Comparison of ENCODE assay signal across 29 mouse cellular contexts in the genomic region with DNA sequence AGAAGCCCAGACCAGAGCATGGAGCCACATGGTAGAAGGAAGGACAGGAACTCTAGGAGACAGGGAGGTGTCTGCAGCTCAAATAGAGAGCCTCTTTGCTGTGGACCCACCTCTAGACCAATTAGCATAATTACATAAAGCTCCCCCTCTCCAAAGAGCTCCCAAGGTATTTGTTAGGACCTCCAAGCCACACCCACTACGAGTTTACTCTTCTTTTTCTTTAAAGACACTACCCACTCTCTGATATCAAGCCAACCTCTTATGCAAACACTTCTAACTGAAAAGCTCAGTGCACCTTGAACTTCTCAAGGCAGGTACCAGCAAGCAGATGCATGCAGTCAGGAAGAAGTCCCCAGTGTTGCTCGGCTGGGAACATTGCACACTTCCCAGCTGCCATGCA. TPM values are rescaled to one million over a fixed set of nuclear protein-coding genes. Genes with fewer than 3 reads are reported as not detected.
DNase-seq lines count a peak whose midpoint lies in the region; ATAC-seq lines count a peak whose summit lies in the region.
"Had no signal": no experiment of that assay in that cellular context is flagged by ENCODE, and none has a peak within 500 bp of the region (broad histone marks: within the 10 kb centered on the region; RNA-seq: fewer than 3 reads in every experiment).

TSS of gene Ces1b (minus strand) at position 131 of the 400 bp plus-strand sequence.

- no peaks in the 10 kb centered on the region for H3K36me3 ChIP-seq in heart, embryonic 10.5 days
- no peaks in the 10 kb centered on the region for H3K36me3 ChIP-seq in stomach, embryonic 15.5 days
- H3K36me3 ChIP-seq: embryonic facial prominence, embryonic 10.5 days; embryonic facial prominence, embryonic 13.5 days; forebrain, embryonic 12.5 days; forebrain, embryonic 15.5 days; hindbrain, embryonic 12.5 days had no signal

- no peak within 1 kb of the TSS for H3K9ac ChIP-seq in stomach, embryonic 15.5 days
- H3K9ac ChIP-seq: embryonic facial prominence, embryonic 13.5 days; forebrain, embryonic 12.5 days; forebrain, embryonic 15.5 days; hindbrain, embryonic 12.5 days had no signal

- no peak within 1 kb of the TSS for H3K27ac ChIP-seq in heart, embryonic 10.5 days
- no peak within 1 kb of the TSS for H3K27ac ChIP-seq in stomach, embryonic 15.5 days
- H3K27ac ChIP-seq: embryonic facial prominence, embryonic 10.5 days; embryonic facial prominence, embryonic 13.5 days; forebrain, embryonic 12.5 days; forebrain, embryonic 15.5 days; heart, adult 2 months; hindbrain, embryonic 12.5 days had no signal

- DNase-seq in heart, adult 11 months: peak; percentile 30
- DNase-seq in heart, embryonic 10.5 days (ENCODE audit: low spot score): no peak
- peak; percentile 9 for DNase-seq in kidney, adult 9 months
- no peak for DNase-seq in kidney, postnatal 25 days
- peak; percentile 14 for DNase-seq in lung, postnatal 25 days (ENCODE audit: low spot score)
- no peak for DNase-seq in lung, postnatal 4 days
- no peak for DNase-seq in left cerebral cortex, adult 11 months (ENCODE audit: low spot score)
- DNase-seq: adrenal gland, adult 8-10 months; adrenal gland, postnatal 25 days; cerebellum, adult 11-12 months; cerebellum, adult 8-10 months; cerebellum, postnatal 10 days; cerebellum, postnatal 36 days; embryo, embryonic 11 days; gastrocnemius, postnatal 25 days; heart, adult 2 months had no signal

- no peaks in the 10 kb centered on the region for H3K9me3 ChIP-seq in heart, embryonic 10.5 days
- H3K9me3 ChIP-seq in stomach, embryonic 15.5 days: no peaks in the 10 kb centered on the region
- H3K9me3 ChIP-seq: embryonic facial prominence, embryonic 10.5 days; embryonic facial prominence, embryonic 13.5 days; forebrain, embryonic 12.5 days; forebrain, embryonic 15.5 days; hindbrain, embryonic 12.5 days had no signal

- no peak within 1 kb of the TSS for H3K4me2 ChIP-seq in stomach, embryonic 15.5 days
- H3K4me2 ChIP-seq: embryonic facial prominence, embryonic 13.5 days; forebrain, embryonic 12.5 days; forebrain, embryonic 15.5 days; heart, embryonic 11.5 days; hindbrain, embryonic 12.5 days had no signal

- ATAC-seq in stomach, embryonic 15.5 days (ENCODE audit: insufficient read depth, low FRiP score, low read depth): peak; percentile 72
- ATAC-seq: activated CD4-positive, CD25-positive, alpha-beta regulatory T cell, adult 4 months; forebrain, embryonic 15.5 days had no signal

- H3K4me1 ChIP-seq in heart, embryonic 10.5 days: no peaks in the 10 kb centered on the region
- no peaks in the 10 kb centered on the region for H3K4me1 ChIP-seq in stomach, embryonic 15.5 days
- H3K4me1 ChIP-seq: embryonic facial prominence, embryonic 10.5 days; embryonic facial prominence, embryonic 13.5 days; forebrain, embryonic 12.5 days; forebrain, embryonic 15.5 days; hindbrain, embryonic 12.5 days had no signal

- no peaks in the 10 kb centered on the region for H3K27me3 ChIP-seq in heart, embryonic 10.5 days (ENCODE audit: insufficient read depth, poor library complexity, severe bottlenecking)
- H3K27me3 ChIP-seq in stomach, embryonic 15.5 days (replicated peaks): no peaks in the 10 kb centered on the region
- H3K27me3 ChIP-seq: embryonic facial prominence, embryonic 13.5 days; forebrain, embryonic 12.5 days; forebrain, embryonic 15.5 days; hindbrain, embryonic 12.5 days had no signal

- no peak within 1 kb of the TSS for H3K4me3 ChIP-seq in heart, embryonic 10.5 days
- H3K4me3 ChIP-seq in stomach, embryonic 15.5 days (replicated peaks): no peak within 1 kb of the TSS
- H3K4me3 ChIP-seq: embryonic facial prominence, embryonic 10.5 days; embryonic facial prominence, embryonic 13.5 days; erythroblast, embryonic 14.5 days; forebrain, embryonic 12.5 days; forebrain, embryonic 15.5 days; heart, adult 2 months; hindbrain, embryonic 12.5 days had no signal

- 67% methylated on average over 2 of the region's 2 CpGs for WGBS in heart, embryonic 10.5 days
- WGBS in stomach, embryonic 15.5 days: 47% methylated on average over 2 of the region's 2 CpGs

RNA-seq across cellular contexts. Expression of gene Ces1b, which starts in this region (rescaled TPM):
- polyA plus RNA-seq in heart, embryonic 10.5 days (2016; fragmentation: Nextera tagmentation; extraction: Ambion mirVana): not detected in 2 replicates
- polyA plus RNA-seq in stomach, embryonic 15.5 days (2015; fragmentation: Nextera tagmentation; extraction: Ambion mirVana): 0.15 TPM in 1 of 2 replicates, not detected in the other
- polyA plus RNA-seq: activated CD4-positive, CD25-positive, alpha-beta regulatory T cell, adult 4 months; brain, embryonic 14.5 days; cortical plate, adult 2 months; embryonic facial prominence, embryonic 10.5 days; embryonic facial prominence, embryonic 13.5 days; erythroblast, embryonic 14.5 days; forebrain, embryonic 12.5 days; forebrain, embryonic 15.5 days; heart, adult 2 months; heart, embryonic 11.5 days; heart, embryonic 14.5 days; heart, postnatal 0 days; hindbrain, embryonic 12.5 days had no signal

Comparison
In these comparisons a context has a peak if more than half of its experiments do, and no peak if none do; other contexts are left out.
1. DNase-seq: peak in heart, adult 11 months (single experiment), kidney, adult 9 months (single experiment) and lung, postnatal 25 days (single experiment); none in heart, embryonic 10.5 days (single experiment), kidney, postnatal 25 days (0 of 2), lung, postnatal 4 days (0 of 2) and left cerebral cortex, adult 11 months (single experiment).
2. Peak in ATAC-seq in stomach, embryonic 15.5 days; RNA of the gene not detected or under 1 TPM.